Mouse (Mus musculus) heart, postnatal 0 days (tissue): Measurements from ENCODE around the gene Npcd.

Experiments used
- CTCF ChIP-seq: IDR thresholded peaks from 2 replicates; pipeline ENCODE4 v1.5.1; 2016; ENCODE audit warnings: antibody characterized with exemption, control low read depth, low read depth
- EP300 ChIP-seq: IDR thresholded peaks from 2 replicates; pipeline ENCODE4 v1.6.1; 2016; ENCODE audit warnings: antibody characterized with exemption, low read depth

- TF ChIP-seq EP300 (no peak), CTCF (no peak)
Observed at GRCm38 (mm10) chr15:79765361-79765760, 68.7 kb downstream of the Npcd start.
